Mouse (Mus musculus) erythroid progenitor cell, adult 5-6 weeks (primary cell): ENCODE results near the gene Mybbp1a. TPM values are rescaled to one million over a fixed set of nuclear protein-coding genes. Genes with fewer than 3 reads are reported as not detected.
A peak's percentile ranks its signal among the peaks of the same experiment; 100 is the strongest.

Experiments
- ATAC-seq: replicated peaks from 2 replicates; pipeline ENCODE4 v1.8.0; 2016; ENCODE audit warnings: moderate number of reproducible peaks, mild to moderate bottlenecking, moderate TSS enrichment, inconsistent platforms; ENCODE audit not compliant: poor library complexity, low FRiP score, severe bottlenecking
- total RNA-seq, 2 experiments: library from RNA; stranded (forward) in 1 of 2; stranded (reverse) in 1 of 2; fragments of 150-400 nt in 1 of 2; fragments of 186-747, 209-891 nt in 1 of 2; gene quantifications; 2 replicates each; pipeline versions ENCODE4 v1.2.3 to v1.2.4; 2015 to 2017; ENCODE audit warnings: low replicate concordance in 2 of 2

The Mybbp1a gene
- 37.5 and 82.2 TPM in 2 replicates for total RNA-seq (2015; ENCODE audit: low replicate concordance)
- total RNA-seq (2017; ENCODE audit: low replicate concordance): 4.8 and 7.6 TPM in 2 replicates

GRCm38 (mm10) chr11:72440965-72441664 is at the start of gene Mybbp1a:
Mybbp1a (plus strand) TSS chr11:72441355.
- ATAC-seq: peak; percentile 98

- ATAC-seq: no peak
Measured at GRCm38 (mm10) chr11:72393243-72393642, 47.9 kb upstream of the Mybbp1a start.

GRCm38 (mm10) chr11:72393669-72394068 is 47.5 kb upstream of the Mybbp1a start:
- no peak for ATAC-seq

- ATAC-seq: no peak
Measured at GRCm38 (mm10) chr11:72394694-72395093, 46.5 kb upstream of the Mybbp1a start.

GRCm38 (mm10) chr11:72395652-72396051 is 45.5 kb upstream of the Mybbp1a start:
- ATAC-seq: no peak

GRCm38 (mm10) chr11:72396621-72397020 is 44.5 kb upstream of the Mybbp1a start:
- no peak for ATAC-seq

GRCm38 (mm10) chr11:72397072-72397471 is 44.1 kb upstream of the Mybbp1a start:
- ATAC-seq: no peak

- ATAC-seq: no peak
Measured at GRCm38 (mm10) chr11:72397811-72398525, 43.2 kb upstream of the Mybbp1a start.

GRCm38 (mm10) chr11:72401068-72401467 is 40.1 kb upstream of the Mybbp1a start:
- no peak for ATAC-seq

- ATAC-seq: no peak
Measured at GRCm38 (mm10) chr11:72402017-72402416, 39.1 kb upstream of the Mybbp1a start.

GRCm38 (mm10) chr11:72402969-72403368 is 38.2 kb upstream of the Mybbp1a start:
- ATAC-seq: no peak

GRCm38 (mm10) chr11:72405532-72405931 is 35.6 kb upstream of the Mybbp1a start:
- ATAC-seq: no peak

GRCm38 (mm10) chr11:72406079-72406675 is 35.0 kb upstream of the Mybbp1a start:
- ATAC-seq: no peak

GRCm38 (mm10) chr11:72407081-72407480 is 34.1 kb upstream of the Mybbp1a start:
- ATAC-seq: no peak

- no peak for ATAC-seq
Measured at GRCm38 (mm10) chr11:72407574-72407973, 33.6 kb upstream of the Mybbp1a start.

- ATAC-seq: no peak
Measured at GRCm38 (mm10) chr11:72408451-72409170, 32.5 kb upstream of the Mybbp1a start.

- ATAC-seq: no peak
Measured at GRCm38 (mm10) chr11:72409649-72410385, 31.3 kb upstream of the Mybbp1a start.

GRCm38 (mm10) chr11:72410521-72411092 is 30.5 kb upstream of the Mybbp1a start:
- ATAC-seq: no peak
